Mouse (Mus musculus) hematopoietic stem cell, adult 5-6 weeks (primary cell): ENCODE data around the gene Il17ra. TPM values are rescaled to one million over a fixed set of nuclear protein-coding genes. Genes with fewer than 3 reads are reported as not detected.

ENCODE experiments used
- ATAC-seq, 2 experiments: fragments of 125-278 bp in 1 of 2; replicated peaks in 1 of 2; 2 replicates each; pipeline ENCODE4 v1.8.0; 2016 to 2017; ENCODE audit warnings: inconsistent platforms in 2 of 2, mild to moderate bottlenecking in 2 of 2, moderate number of reproducible peaks in 2 of 2, low read depth in 1 of 2, moderate TSS enrichment in 1 of 2; ENCODE audit not compliant: low FRiP score in 2 of 2, poor library complexity in 2 of 2, severe bottlenecking in 2 of 2, insufficient read depth in 1 of 2, low TSS enrichment in 1 of 2
- total RNA-seq: library from RNA; stranded (forward); fragments of 172-1452, 232-1000 nt; gene quantifications from 2 replicates; pipeline ENCODE4 v1.2.3, GENCODE M21; 2017

The Il17ra gene
- total RNA-seq, 1 experiment from 2014 or later = 77.6 TPM

DNA sequence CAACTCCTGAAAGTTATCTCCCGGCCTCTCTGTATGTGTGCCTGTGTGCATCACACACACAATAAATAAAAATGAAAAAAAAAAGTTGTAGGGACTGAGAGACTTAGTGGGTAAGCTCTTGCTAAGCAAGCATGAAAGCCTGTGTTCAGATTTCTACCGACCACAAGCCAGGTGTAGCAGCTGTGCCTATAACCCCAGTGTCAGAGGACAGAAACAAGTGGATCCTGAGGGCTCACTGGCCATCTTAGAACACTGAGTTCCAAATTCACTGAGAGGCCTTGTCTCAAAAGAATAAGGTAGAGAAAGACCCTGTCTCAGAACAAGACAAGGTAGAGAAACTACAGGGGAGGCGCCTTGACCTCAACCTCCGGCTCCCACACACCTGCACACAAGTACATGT is 5.2 kb downstream of the Il17ra start:
- ATAC-seq = no peak

DNA sequence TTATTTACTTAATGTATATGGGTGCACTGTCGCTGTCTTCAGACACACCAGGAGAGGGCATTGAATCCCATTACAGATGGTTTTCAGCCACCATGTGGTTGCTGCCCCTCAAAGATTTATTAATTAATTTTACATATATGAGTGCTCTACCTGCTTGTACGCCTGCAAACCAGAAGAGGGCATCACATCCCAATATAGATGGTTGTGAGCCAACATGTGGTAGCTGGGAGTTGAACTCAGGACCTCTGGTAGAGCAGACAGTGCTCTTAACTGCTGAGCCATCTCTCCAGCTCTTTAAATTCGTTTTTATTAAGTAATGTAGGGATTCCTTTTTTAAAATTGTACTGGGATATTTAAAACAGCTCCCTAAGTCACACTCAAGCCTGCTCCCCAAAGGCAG is 6.2 kb downstream of the Il17ra start:
- ATAC-seq = no peak

DNA sequence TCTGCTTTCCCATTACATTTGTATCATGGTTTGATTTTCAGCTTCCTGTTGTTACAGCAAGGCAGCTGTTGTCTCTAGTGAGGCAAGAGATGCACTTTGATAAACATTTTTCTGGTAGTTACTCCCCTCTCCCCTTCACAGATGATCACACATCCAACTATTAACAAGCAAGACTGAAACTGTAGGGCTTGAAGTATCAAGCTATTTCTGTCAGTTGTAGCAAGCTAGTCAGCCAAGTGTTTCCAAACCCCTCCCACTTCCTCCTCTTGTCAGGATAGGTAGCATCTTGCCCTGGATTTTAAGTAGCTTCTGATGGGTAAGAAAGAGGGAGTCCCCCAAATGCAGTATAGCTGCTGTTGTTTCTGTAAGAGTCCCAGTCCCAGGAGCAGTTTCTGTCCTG is 6.7 kb downstream of the Il17ra start:
- no peak for ATAC-seq

DNA sequence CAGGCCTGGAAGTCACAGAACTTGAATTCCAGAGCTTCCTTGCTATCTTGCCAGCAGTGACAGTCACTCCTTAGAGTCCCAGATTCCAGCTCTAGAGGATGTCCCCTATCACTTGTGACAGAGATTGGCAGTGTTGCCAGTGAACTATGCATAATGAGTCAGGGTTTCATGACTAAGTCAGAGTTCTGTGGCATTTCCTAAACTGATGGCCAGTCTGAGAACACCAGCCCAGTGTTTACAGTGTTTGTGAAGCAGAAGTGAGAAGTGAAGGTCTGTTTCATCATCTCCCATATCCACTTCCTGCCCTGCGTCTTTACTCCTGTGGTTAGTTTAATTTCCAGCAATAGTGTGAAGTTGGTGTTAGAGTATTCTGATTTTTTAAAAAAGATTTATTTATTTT is 7.6 kb downstream of the Il17ra start:
- ATAC-seq = peak; percentile 20 to 34

DNA sequence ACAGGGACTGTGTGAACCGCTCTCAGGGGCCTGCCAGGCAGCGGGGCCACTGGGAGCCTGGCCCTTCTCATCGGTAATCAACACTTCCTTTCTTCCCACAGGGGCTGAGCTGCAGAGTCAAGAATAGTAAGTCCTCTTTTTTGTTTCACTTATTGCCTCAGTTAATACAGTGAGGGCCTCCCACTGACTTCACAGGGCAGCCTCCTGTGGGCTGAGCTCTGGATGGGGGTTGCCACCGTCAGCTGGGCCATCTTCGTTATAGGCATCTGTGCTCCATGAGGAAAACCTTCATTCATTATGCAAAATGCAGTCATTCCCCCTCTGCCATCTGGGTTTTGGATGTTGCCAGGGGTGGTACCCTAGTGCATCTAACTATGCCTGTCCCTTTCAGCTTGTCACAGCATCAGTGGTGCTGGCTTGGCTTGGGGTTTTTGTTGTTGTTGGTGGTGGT is 9.0 kb downstream of the Il17ra start:
- ATAC-seq = 0 out of 4 replicates have a peak, but pooled peaks of 1 of the 2 experiments have one; percentile 3

DNA sequence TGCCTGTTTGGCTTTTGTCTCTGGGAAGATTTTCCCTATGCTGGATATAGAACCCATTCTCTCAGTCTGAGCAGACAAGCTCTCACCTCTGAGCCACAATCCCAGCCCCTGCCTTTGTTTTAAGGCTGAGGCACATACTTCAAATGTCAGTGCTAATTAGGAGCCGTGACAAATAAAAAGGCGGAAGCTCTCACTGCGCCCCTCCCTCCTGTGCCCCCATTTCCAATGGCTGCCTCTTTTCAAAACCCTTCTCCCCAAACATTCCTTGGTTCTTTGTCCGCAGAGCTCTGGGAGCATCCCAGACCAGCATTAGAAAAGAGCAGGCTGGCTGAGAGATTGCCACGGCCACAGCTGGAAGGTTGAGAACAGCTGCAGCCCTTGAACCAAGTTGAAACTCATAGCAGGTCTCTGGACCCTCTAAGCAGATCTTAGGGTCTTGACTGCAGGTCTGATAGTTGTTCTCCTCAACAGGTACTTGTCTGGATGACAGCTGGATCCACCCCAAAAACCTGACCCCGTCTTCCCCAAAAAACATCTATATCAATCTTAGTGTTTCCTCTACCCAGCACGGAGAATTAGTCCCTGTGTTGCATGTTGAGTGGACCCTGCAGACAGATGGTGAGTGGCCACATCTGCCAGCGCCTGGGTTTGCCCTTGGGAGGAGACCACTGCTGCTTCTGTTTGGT is 9.6 kb downstream of the Il17ra start:
- ATAC-seq = no peak

DNA sequence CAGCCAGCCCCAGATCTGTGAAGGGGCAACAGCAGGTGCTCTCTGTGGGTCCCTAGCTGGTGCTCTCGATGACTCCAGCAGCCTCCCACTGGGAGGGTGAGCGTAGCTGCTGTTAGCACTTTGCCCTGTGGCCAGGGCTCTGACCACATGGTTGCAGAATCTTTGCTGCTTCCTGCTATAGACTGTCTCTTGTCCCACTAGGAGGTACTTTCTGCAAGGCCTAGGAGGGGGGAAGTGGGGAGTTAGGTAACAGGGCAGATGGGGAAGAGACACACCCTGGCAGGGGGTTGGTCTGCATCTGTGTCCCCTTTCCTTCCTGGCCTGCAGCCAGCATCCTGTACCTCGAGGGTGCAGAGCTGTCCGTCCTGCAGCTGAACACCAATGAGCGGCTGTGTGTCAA is 10.4 kb downstream of the Il17ra start:
- peak; percentile 81 to 89 for ATAC-seq

DNA sequence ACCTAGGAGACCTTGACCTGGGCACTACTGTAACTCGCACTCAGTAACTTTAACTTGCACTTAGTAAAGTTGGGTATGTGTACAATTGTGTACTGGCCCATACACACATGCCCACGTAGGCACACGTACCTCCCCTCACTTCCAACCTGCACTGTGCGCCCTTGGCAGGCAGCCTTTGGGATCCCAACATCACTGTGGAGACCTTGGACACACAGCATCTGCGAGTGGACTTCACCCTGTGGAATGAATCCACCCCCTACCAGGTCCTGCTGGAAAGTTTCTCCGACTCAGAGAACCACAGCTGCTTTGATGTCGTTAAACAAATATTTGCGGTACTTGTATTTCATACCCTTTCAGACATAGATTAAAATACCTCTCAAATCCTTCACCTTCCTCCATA is 12.2 kb downstream of the Il17ra start:
- ATAC-seq = no peak

DNA sequence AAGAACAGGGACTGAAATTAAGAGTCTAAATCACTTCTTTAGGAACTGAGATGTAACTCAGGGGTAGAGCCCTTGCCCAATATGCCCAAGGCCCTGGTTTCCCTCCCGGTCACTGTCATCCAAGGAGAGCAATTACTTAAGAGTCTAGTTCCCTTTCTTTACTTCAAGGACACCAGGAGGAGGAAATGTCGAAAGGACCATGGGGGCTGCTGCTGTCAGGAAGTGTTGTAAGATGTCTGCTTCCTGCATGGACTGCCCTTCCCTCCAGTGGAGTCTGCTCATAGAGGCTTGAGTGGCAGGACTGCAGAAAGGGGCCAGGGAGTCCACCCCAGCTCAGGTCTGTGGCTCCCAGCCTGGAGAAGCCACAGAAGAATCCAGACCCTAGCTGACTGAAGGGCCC is 16.3 kb downstream of the Il17ra start:
- ATAC-seq = peak; percentile 60 to 74

DNA sequence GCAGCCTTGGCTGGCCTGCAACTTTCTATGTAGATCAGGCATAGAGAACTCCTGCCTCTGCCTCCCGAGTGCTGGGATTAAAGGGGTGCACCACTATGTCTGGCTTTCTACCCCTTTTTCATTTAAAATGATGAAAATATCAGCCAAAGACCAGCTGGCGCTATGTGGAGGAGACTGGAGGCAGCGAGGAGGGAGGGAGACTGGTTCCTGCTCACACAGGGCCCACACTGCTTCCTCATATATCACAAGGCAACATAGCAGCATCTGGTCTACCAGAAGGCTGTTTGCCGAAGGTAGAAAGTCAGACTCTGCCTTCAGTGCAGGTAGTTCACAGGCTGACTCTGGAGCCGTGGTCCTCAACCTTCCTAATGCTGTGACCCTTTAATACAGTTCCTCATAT is 17.3 kb downstream of the Il17ra start:
- no peak for ATAC-seq

DNA sequence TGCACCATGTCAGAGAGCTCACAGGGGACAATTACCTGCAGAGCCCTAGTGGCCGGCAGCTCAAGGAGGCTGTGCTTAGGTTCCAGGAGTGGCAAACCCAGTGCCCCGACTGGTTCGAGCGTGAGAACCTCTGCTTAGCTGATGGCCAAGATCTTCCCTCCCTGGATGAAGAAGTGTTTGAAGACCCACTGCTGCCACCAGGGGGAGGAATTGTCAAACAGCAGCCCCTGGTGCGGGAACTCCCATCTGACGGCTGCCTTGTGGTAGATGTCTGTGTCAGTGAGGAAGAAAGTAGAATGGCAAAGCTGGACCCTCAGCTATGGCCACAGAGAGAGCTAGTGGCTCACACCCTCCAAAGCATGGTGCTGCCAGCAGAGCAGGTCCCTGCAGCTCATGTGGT is 18.5 kb downstream of the Il17ra start:
- no peak for ATAC-seq

DNA sequence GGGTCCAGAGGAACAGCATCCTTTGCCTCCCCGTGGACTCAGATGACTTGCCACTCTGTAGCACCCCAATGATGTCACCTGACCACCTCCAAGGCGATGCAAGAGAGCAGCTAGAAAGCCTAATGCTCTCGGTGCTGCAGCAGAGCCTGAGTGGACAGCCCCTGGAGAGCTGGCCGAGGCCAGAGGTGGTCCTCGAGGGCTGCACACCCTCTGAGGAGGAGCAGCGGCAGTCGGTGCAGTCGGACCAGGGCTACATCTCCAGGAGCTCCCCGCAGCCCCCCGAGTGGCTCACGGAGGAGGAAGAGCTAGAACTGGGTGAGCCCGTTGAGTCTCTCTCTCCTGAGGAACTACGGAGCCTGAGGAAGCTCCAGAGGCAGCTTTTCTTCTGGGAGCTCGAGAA is 19.0 kb downstream of the Il17ra start:
- no peak for ATAC-seq

DNA sequence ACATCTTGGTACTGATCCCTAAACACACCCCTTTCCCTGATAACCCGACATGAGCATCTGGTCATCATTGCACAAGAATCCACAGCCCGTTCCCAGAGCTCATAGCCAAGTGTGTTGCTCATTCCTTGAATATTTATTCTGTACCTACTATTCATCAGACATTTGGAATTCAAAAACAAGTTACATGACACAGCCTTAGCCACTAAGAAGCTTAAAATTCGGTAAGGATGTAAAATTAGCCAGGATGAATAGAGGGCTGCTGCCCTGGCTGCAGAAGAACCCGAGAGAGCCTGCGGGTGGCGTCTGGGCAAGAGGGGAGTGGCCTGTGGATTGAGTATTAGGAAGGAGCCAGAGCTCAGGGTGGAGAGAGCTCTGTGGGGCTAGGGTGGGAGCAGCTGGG is 19.7 kb downstream of the Il17ra start:
- ATAC-seq = no peak

DNA sequence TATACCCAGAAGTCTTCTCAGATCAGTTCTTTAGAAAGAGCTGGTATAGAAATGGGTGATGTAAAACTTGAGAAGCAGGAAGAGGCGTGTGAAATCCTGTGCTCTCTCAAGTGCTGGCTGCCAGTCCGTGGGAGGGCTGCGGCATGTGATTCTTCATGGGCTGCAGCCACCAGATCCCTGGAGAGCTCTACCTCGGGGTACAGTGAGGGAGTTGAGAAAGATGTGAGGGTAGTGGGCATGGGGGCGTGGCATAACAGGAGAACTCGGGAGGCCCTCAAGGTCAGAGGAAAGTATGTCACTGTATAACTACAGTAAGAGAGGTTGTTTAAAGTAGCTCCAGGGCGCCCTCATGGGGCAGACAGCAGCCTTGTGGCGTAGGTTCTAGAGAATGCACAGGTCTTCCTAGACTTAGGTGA is 20.2 kb downstream of the Il17ra start:
- ATAC-seq = 0 out of 4 replicates have a peak, but pooled peaks of 1 of the 2 experiments have one; percentile 15

DNA sequence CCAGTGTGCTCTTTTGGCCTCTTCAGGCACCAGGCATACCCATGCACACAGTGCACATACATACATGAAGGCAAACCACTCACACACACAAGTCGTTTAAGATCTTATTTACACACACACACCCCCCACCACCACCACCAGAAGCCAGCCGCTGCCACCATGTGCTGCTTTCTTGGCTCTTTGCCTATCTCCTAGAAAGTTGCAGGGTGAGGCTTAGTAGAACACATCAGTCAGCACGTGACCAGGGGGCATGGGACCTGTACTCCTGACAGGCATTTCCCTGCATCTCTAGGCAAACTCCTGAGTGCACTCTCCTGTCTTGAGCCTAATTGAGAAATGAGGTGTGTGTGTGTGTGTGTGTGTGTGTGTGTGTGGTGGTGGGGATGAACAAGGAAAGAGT is 22.0 kb downstream of the Il17ra start:
- no peak for ATAC-seq

DNA sequence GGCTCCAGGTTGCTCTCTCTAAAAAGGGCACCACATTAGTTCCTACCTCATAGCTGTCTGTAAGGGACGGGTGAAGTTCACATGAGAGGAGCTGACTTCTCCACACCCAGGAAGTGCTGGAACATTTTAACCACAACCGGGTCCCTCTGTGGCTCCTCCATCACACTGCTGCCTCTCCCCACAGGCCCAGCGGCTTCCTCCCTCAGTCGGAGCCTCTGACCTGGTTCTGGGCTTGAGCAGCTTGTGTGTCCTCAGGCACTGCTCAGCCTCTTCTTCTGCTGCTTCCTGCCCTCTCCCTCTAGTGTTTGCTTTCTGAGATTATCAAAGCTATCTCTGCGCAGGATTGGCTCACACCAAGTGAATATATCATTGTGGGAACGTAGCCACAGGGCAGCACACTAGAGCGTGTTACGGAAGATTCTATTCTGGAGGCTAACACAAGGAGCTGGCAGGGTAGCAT is 23.0 kb downstream of the Il17ra start:
- ATAC-seq = peak; percentile 29 to 34; a peak in 3 of 4 replicates

DNA sequence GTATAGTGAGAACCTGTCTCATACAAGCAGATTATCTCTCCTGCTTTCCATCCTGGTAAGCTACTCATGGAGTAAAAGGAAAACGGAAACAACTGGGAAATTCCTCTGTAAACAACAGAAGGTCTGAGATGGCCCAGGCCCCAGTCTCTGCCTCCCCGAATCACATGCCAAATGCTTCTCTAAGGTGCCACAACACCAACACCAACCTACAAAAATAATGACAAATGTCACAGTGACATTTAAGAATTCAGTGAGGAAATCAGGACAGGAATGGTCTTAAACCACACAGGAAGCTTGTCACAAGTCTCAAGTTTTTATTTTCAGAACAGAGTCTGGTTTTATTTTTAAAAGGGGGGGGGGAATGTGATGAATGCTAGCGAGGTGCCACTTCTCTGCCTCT is 25.6 kb downstream of the Il17ra start:
- ATAC-seq = peak; percentile 14 to 39; a peak in 3 of 4 replicates

DNA sequence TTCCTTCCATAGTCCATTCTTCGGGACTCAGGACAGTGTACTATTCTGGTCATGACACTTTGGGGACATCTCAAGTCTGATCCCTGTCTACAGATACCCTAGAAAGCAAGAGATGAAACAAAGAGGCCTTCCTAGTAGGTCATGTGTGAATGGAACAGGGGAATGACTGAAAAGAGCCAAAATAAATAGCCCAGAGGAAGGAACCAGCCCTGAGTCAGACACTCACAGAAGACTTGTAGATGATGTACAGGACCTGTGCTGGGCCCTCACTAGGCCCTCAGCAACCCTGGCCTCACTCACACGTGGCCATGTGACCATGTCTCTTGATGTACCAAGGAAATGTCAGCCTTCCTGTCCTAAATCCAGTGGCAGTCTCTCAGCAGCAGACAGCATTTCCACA is 26.4 kb downstream of the Il17ra start:
- no peak for ATAC-seq

DNA sequence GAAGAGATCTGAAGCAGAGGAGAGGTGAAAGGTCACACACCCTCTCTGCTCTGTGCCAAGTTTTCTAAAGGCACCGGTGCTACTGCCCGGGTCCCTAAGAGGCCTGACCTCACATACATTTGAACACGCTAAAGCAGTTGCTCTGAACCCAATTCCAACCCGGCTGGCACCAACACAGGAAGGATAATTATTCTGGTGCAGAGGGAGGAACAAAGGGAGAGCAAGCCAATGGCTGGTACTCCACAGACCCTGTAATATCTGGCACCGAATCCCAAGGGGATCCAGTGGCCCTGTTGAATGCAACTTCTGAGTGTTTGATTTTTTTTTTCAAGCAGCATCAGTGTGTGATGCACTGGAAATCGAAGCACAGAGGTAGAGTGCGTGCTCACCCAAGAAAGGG is 28.0 kb downstream of the Il17ra start:
- no peak for ATAC-seq
